Mouse (Mus musculus) ZHBTc4 (cell line): ENCODE results near the gene Nrtn.
A peak's percentile ranks its signal among the peaks of the same experiment; 100 is the strongest.

ENCODE experiments used
- DNase-seq: peaks from one replicate; pipeline ENCODE4 v3.0.0-alpha.2; 2011; ENCODE audit warnings: low read depth, low spot score

Nrtn gene

GRCm38 (mm10) chr17:56722441-56722840 lies 34.9 kb downstream of the Nrtn start:
- no peak for DNase-seq

GRCm38 (mm10) chr17:56717363-56718058 lies 39.8 kb downstream of the Nrtn start, which contains the start of the genes Ndufa11 and Vmac:
Gene Ndufa11, plus strand, starts transcription at chr17:56717767.
Gene Vmac, minus strand, starts transcription at chr17:56718022.
- DNase-seq: peak; percentile 99

- DNase-seq: peak; percentile 100
Observed at GRCm38 (mm10) chr17:56716655-56717362, 40.5 kb downstream of the Nrtn start.

- no peak for DNase-seq
Observed at GRCm38 (mm10) chr17:56715914-56716654, 41.2 kb downstream of the Nrtn start.

- DNase-seq: no peak
Observed at GRCm38 (mm10) chr17:56715360-56715759, 42.0 kb downstream of the Nrtn start.

- peak; percentile 63 for DNase-seq
Observed at GRCm38 (mm10) chr17:56709708-56710107, 47.6 kb downstream of the Nrtn start.

- peak; percentile 81 for DNase-seq
Observed at GRCm38 (mm10) chr17:56708692-56709091, 48.6 kb downstream of the Nrtn start.

- no peak for DNase-seq
Observed at GRCm38 (mm10) chr17:56706515-56706914, 50.8 kb downstream of the Nrtn start.

- no peak for DNase-seq
Observed at GRCm38 (mm10) chr17:56703038-56703437, 54.3 kb downstream of the Nrtn start.
